Mouse (Mus musculus) embryo, embryonic 11.5 days (tissue): ENCODE results near the gene Parp11.

Source experiments
- DNase-seq: peaks from one replicate; pipeline ENCODE4 v3.0.0-alpha.2; 2012; ENCODE audit warnings: low read depth, low spot score

Parp11 gene

GRCm38 (mm10) chr6:127446436-127446890 is at the start of gene Parp11:
TSS of gene Parp11 (plus strand) at chr6:127446840.
- DNase-seq = peak; percentile 54

DNA sequence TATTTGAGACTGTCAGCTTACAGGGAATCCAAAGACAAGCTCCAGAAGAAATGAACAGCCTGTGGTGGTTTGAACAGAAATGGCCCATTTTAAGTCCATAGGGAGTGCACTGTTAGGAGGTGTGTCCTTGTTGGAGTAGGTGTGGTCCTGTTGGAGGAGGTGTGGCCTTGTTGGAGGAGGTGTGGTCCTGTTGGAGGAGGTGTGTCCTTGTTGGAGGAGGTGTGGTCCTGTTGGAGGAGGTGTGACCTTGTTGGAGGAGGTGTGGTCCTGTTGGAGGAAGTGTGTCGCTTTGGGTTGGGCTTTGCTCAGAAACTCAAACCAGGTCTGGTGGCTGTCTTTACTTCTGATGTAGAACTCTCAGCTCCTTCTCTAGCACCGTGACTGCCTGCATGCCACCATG is 48.6 kb upstream of the Parp11 start:
- DNase-seq = no peak

GRCm38 (mm10) chr6:127401419-127401818 is 45.2 kb upstream of the Parp11 start:
- no peak for DNase-seq

DNA sequence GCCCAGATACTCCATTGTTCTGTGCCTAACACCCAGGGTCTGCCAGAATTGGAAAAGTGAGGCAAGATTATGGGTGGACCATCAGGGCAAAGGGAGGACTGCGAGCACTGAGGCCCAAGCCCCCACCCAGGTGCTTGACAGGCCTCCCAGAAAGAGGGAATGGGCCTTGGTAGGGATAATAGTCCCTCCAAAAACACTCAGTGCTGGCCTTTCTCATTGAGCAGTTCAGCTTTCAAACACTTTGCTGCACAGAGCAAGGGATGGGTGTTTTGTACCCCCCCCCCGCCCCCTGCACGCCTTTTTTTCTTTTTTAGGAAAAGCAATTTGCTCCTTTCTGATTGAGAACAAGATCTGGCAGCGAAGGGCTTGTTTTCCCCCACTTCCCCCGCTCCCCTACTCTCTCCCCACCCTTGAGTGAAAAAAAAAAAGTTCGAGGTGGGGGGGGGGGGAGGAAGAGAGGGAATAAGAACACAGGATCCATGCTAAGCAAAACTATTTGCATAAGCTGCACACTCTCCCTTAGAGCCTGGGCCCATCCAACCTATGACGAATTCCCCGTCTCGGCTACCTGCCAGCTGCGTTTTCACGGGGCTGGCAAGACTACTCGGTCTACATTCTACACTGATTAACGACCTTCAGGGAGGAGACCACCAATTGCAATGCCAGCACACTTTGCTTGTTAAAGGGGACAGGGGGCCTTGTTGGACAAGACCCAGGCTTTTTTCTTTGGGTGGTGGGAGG is 42.4 kb upstream of the Parp11 start:
- DNase-seq = no peak

GRCm38 (mm10) chr6:127405682-127406081 is 41.0 kb upstream of the Parp11 start:
- no peak for DNase-seq

DNA sequence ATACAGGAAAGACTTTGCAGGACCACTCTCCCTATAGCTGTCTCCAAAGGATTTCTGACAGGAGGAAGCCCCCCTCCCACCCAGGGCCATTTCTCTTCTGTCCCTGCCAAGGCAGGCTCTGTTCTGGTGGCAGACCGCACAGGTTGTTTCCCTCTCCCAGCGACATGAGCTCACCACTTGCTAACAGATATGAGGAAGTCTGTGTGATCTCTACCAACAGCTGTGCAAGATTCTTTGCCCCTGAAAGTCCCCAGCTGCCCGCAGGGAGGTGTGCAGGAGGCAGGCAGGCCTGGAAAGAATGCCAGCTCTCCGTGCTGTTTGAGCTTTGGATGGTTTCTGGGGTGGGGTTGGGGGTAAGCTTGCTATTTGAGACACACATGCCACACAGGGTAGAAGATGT is 38.9 kb upstream of the Parp11 start:
- no peak for DNase-seq

- DNase-seq = no peak
These were observed 29.0 kb upstream of the Parp11 start for GRCm38 (mm10) chr6:127417525-127418184.

- DNase-seq = no peak
These were observed 28.3 kb upstream of the Parp11 start for GRCm38 (mm10) chr6:127418322-127418721.

DNA sequence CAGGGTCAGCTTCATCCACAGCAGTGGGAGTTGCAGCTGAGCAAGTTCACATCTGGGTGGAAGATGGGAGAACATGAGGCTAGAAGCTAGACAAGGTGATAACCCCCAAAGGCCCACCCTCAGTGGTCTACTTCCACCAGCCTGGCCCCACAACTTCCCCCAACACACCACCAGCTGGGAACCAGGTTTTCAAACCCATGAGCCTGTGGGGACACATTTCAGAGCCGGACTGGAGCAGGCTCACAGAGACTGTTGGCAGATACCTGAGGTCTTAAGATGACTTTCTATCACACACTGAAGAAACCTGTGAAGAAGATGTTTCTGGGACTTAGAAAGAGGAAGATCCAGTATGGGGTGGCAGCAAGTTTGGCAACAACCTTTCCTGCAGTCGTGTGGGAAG is 26.5 kb upstream of the Parp11 start:
- no peak for DNase-seq

- DNase-seq = no peak
These were observed 21.5 kb upstream of the Parp11 start for GRCm38 (mm10) chr6:127425095-127425494.

DNA sequence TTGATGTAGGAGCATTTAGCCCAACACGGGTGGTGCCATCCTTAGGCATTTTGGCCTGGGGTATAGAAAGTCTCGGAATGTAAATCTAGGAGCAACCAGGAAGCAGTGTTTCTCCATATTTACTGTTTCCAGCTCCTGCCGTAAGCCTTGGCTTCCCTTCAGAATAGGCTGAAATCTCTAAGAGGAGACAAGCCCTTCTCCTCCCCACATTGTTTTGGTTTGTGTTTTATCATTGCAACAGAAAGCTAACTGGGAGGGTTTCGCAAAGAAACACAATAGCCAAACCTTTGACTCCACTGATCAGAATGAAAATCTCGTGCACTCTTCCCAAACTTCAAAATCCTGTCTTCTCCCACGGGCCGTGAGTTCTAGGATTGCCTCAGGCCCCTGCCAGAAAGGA is 15.9 kb upstream of the Parp11 start:
- no peak for DNase-seq

- no peak for DNase-seq
These were observed 15.4 kb upstream of the Parp11 start for GRCm38 (mm10) chr6:127431196-127431766.

- DNase-seq = no peak
These were observed 12.6 kb upstream of the Parp11 start for GRCm38 (mm10) chr6:127433886-127434647.

GRCm38 (mm10) chr6:127434648-127434984 is 12.0 kb upstream of the Parp11 start:
- no peak for DNase-seq

DNA sequence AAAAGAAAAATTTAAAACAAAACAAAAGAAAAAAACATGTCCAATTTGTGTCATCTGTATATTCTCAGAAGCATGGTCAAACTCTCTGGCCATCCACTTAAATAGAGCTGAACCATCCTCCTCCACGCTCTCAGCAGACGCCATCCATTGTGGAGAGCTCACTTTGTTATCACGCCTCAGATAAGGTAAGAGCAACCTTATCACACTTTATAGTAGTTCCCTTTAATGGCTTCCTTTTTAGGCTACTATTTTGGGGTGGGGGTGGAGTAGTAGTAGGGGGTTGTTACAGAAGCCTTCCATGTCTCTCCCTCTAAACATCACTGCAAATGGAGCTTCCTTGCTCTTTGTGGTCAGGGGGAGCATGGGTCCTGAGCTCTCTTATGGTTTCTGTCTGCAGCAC is 7.6 kb upstream of the Parp11 start:
- no peak for DNase-seq

GRCm38 (mm10) chr6:127439540-127440195 is 7.0 kb upstream of the Parp11 start:
- DNase-seq = no peak

DNA sequence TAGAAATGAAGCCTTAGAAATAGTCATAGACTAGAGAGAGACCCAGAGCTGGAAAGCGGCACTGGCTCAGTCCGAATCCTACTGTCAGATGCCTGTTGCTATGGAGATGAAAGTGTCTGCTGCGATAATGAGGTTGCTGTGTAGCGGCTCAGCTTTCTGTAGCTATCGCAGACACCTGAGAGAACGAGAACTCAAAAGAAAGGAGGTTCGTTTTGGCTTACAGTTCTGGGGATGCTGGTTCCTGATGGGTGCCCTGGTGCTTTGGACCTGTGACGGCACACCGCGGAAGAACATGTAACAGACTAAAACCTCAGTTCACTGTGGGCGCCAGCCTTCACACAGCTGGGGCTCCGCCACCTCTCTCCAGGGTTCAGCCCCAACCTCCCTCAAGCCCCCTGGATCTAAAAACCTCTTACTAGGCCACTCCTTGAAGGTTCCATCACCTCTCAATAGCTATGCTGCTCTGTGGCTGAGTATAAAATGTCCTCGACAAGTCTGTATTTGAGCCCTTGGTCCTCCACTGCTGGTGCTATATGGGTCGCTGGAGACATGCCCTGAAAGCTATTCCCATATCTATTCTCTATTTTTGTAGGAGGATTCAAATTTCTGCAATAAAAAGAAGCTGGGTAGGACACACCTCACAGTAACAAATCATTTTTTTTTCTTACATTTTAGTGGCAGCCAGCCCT is 6.1 kb upstream of the Parp11 start:
- no peak for DNase-seq

- no peak for DNase-seq
These were observed 4.1 kb upstream of the Parp11 start for GRCm38 (mm10) chr6:127442584-127442983.

- DNase-seq = no peak
These were observed 2.7 kb upstream of the Parp11 start for GRCm38 (mm10) chr6:127443910-127444309.

DNA sequence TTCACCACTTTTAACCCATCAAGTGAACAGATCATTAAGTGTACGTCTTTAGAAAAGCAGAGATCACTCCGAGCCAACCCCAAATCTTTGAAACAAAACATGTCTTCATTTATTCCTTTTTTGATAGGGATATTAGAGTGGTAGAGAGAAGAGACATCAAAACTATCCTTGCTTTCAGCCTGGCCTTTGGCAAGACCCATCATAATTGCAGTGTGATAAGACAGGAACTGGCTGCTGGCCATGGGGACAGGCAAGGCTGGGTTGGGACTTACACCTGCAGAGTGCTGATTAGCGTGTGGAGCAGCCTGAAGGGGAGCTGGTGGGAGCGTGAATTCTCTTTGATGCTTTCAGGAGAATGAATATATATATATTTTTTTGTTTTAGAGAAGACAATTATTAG is 2.2 kb upstream of the Parp11 start:
- DNase-seq = no peak
